Mouse (Mus musculus): ENCODE data around the gene B3glct.

- TF ChIP-seq HCFC1 (IDR thresholded peaks at IDR 0.05; ENCODE audit: borderline replicate concordance, insufficient read depth, low read length) (no peak), ZC3H11A (IDR thresholded peaks at IDR 0.05; ENCODE audit: borderline replicate concordance, low read depth, low read length) (no peak), ZNF384 (IDR thresholded peaks at IDR 0.05; ENCODE audit: low read depth, low read length) (no peak), CHD2 (IDR thresholded peaks at IDR 0.05; ENCODE audit: low read depth, low read length) (no peak)
These were observed 11.8 kb downstream of the B3glct start for GRCm38 (mm10) chr5:149689860-149690259.
